Mouse (Mus musculus) G1E (cell line): ENCODE measurements around the gene Gmeb2.

Experiments
- CTCF ChIP-seq: IDR thresholded peaks from 2 replicates; pipeline ENCODE4 v1.5.1; 2012; ENCODE audit warnings: low read depth, low read length, inconsistent platforms, mixed read lengths
- GATA1 ChIP-seq: IDR thresholded peaks from 2 replicates; pipeline ENCODE4 v1.6.1; 2012; ENCODE audit warnings: borderline replicate concordance, low read length, inconsistent platforms, mixed read lengths
- GATA2 ChIP-seq: IDR thresholded peaks from 2 replicates; pipeline ENCODE4 v1.6.1; 2012; ENCODE audit warnings: low read depth, low read length, inconsistent platforms, borderline replicate concordance
- POLR2AphosphoS5 ChIP-seq: IDR thresholded peaks from 2 replicates; pipeline ENCODE4 v1.6.1; 2012; ENCODE audit warnings: low read depth, low read length, inconsistent platforms; ENCODE audit not compliant: insufficient replicate concordance
- TAL1 ChIP-seq: conservative IDR thresholded peaks from 2 replicates; pipeline ENCODE4 v1.6.1; 2012; ENCODE audit warnings: low read depth, low read length, inconsistent platforms, mixed read lengths

DNA sequence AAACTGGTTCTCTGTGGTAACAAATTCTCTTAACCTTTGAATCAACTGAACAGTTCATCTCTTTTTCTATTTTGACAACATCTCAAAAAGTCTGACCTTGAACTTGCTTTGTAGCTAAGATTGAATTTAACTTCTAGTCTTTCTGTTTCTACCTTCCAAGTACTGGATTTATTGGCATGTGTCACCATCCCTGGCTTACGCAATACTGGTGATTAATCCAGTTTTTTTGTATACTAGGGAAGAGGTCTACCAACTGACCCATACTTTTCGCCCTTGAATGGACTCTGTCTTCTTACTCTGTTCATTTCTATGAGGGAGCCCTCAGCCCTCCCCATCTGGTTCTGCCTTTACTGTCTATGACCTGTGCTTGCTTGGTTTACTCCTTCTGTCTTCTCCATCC, 38.3 kb upstream of the Gmeb2 start:
- TF ChIP-seq CTCF (no peak), TAL1 (no peak), GATA2 (no peak), GATA1 (no peak), POLR2AphosphoS5 (no peak)
